Mouse (Mus musculus) bone marrow, adult 2 months (tissue): Measurements from ENCODE around the gene Abca7. TPM values are rescaled to one million over a fixed set of nuclear protein-coding genes. Genes with fewer than 3 reads are reported as not detected.
A peak's percentile ranks its signal among the peaks of the same experiment; 100 is the strongest.
"Not testable (repeated sequence)": the region's sequence is repeated elsewhere in the genome, so short reads cannot be mapped to it uniquely, and the experiment has no call there.

Experiments
- H3K27ac ChIP-seq: fragments of 200-500 bp; 2 replicates; pipeline ENCODE4 v1.5.1; 2012; ENCODE audit warnings: low read depth, mild to moderate bottlenecking, control low read depth, inconsistent platforms, low read length; ENCODE audit not compliant: control insufficient read depth, poor library complexity, insufficient read depth
- H3K4me1 ChIP-seq: fragments of 200-500 bp; 2 replicates; pipeline ENCODE4 v1.6.1; 2011; ENCODE audit warnings: low read length; ENCODE audit not compliant: control insufficient read depth, insufficient read depth
- H3K4me3 ChIP-seq: fragments of 200-500 bp; replicated peaks from 2 replicates; pipeline ENCODE3; 2011; ENCODE audit warnings: mild to moderate bottlenecking, low read depth, low read length, control low read depth; ENCODE audit not compliant: control insufficient read depth
- CTCF ChIP-seq: fragments of 200-500 bp; IDR thresholded peaks from 2 replicates; pipeline ENCODE4 v1.5.1; 2011; ENCODE audit warnings: low read length, control low read depth; ENCODE audit not compliant: control insufficient read depth, insufficient read depth
- POLR2A ChIP-seq: fragments of 200-500 bp; IDR thresholded peaks from 2 replicates; pipeline ENCODE4 v1.6.1; 2011; ENCODE audit warnings: low read depth, mild to moderate bottlenecking, control low read depth, low read length, borderline replicate concordance; ENCODE audit not compliant: control insufficient read depth
- WGBS: fragments of 180-500 bp; shearing (Covaris S2); methylation state at CpG from one replicate; pipeline ENCODE4 v1.1.7; 2018; 5-methylcytosine and 5-hydroxymethylcytosine counted together
- polyA plus RNA-seq: library from polyadenylated mRNA; stranded (reverse); fragments of >200 nt; gene quantifications from 2 replicates; pipeline ENCODE4 v1.2.4, GENCODE M21; 2011; ENCODE audit warnings: low replicate concordance; ENCODE audit not compliant: missing spikeins, insufficient read depth, insufficient read length

Abca7 gene
- polyA plus RNA-seq, 1 experiment: 96.9 TPM

DNA sequence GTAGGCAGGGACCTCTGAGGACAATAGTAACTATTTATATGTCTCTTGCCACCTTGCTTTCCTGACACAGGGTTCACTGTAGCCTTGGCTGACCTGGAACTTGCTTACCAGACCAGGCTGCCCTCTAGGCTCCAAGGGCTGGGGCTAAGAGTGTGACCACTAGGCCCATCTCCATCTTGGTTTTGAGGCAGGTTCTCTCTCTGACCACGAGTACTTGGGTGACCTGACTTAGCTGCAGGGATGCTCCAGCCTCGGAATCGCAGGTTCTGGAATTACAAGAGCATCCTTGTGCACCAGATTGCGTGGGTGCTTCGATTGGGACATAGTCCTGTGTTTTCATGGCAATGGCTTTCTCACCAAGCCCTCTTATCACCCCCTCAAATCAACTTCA is 56.1 kb downstream of the Abca7 start:
- H3K4me3 ChIP-seq: no peak overlapping the region
- H3K4me1 ChIP-seq: peaks cover 6% of the 10 kb centered on the region; the same call in 1 of the 2 replicates
- H3K27ac ChIP-seq: peak overlapping the region; percentile 91
- WGBS: 73% methylated on average over 5 of the region's 5 CpGs
- TF ChIP-seq POLR2A: no peak
- TF ChIP-seq CTCF: no peak

DNA sequence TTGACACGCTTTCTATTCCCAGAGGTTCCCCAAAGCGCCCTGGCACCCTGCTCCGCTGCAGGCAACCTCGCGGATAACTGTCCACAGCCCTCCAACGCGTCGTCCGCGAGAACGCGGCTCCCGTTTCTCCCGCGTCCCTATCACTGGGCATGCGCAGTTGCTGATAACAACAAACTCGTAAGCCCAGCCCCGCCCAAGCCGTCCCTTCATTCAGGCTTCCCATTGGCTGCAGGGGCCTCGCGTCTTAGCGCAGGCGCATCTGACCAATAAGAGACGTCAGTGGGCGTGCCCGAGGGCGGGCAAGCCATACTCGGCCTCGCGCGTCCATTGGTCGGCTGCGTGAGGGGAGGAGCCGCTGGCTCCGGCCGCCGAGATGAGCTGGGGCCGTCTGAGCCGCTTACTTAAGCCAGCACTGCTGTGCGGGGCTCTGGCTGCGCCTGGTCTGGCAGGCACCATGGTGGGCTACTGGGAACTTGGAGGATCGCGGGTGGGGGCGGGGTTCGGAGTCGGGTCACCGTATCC is 57.0 kb downstream of the Abca7 start:
- WGBS: under 1% methylated on average over 47 of the region's 47 CpGs
- TF ChIP-seq POLR2A: peak; percentile 92
- TF ChIP-seq CTCF: no peak
- Histone ChIP-seq H3K27ac (peak overlapping the region; percentile 97), H3K4me1 (peaks cover 6% of the 10 kb centered on the region; the same call in 1 of the 2 replicates), H3K4me3 (peak overlapping the region; percentile 84)

DNA sequence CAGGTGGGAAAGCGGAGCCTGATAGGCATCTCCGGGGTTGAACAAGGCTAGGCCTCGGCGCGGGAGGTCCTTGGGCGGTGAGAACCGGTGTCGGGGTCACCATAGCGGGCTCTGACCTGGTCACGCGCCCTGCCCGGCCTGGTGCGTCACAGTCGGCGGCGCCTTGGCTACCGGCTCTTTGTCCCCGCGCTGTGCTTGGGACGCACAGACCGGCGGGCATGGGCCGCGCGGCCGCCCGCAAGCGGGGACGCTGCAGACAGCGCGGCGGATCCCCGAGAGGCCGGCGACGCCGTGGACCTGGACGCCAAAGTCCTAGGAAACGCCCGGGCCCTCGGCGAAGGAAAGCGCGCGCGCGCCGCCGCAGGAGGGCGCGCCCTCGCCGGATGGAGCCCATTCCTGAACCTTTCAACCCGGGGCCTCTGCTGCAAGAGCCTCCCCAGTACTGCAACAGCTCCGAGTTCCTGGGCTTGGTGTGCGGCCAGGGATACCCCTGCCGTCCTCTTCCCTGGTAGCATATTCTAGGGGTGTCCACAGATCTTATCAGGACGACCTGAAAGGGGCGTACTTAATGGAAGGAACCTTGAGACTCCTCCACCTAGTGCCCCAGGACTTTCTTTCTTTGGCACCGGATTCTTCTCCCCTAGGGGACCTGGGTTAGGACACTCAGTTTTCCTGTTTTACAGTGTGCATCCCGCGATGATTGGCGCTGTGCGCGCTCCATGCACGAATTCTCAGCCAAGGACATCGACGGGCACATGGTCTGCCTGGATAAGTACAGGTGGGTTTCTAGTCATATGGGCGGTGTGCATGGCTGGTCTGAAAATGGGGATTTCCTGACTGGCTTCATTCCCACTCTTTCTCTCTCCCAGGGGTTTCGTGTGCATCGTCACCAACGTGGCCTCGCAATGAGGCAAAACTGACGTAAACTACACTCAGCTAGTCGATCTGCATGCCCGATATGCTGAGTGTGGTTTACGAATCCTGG is 57.8 kb downstream of the Abca7 start:
- TF ChIP-seq POLR2A (peak; percentile 24; the same call in 1 of the 2 replicates), CTCF (peak; percentile 35; the same call in 1 of the 2 replicates)
- WGBS: under 1% methylated on average over 77 of the region's 77 CpGs
- peak overlapping the region; percentile 84 for H3K4me3 ChIP-seq
- H3K27ac ChIP-seq: peak overlapping the region; percentile 97
- peaks cover 6% of the 10 kb centered on the region; the same call in 1 of the 2 replicates for H3K4me1 ChIP-seq

DNA sequence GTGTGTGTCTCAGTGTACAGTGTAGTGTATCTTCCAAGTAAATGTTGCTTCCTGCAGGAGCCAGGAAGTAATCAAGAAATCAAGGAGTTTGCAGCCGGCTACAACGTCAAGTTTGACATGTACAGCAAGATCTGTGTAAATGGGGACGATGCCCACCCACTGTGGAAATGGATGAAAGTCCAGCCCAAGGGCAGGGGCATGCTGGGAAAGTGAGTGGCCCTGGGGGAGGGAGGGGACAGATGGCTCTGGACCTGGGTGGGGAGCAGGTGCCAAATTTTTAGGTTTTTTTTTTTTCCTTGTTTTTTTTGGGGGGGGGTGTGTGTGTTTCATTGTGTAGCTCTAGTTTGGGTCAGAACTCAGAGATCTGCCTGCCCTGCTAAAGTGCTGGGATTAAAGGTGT is 58.6 kb downstream of the Abca7 start:
- not testable (repeated sequence) for H3K4me1 ChIP-seq, H3K27ac ChIP-seq
- H3K4me3 ChIP-seq: peak overlapping the region; percentile 84
- 6% methylated on average over 3 of the region's 3 CpGs for WGBS

DNA sequence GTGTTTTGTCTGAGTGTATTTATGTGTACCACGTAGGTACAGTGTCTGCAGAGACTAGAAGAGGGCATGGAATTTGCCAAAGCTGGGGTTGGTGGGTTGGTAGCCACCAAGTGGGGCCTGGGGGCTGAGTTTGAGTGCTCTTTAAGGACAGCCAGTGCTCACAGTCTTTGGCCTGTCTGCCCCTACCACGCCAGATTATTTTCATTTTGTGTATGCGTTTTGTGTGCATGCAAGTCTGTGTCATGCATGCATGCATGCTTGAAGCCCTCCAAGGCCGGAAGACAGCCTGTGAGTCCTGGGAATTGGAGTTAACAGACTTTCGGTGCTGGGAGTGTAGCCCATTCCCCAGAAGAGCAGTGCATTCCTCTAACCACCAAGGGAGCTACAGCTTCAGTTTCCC is 59.1 kb downstream of the Abca7 start:
- TF ChIP-seq POLR2A (no peak), CTCF (no peak)
- Histone ChIP-seq H3K4me3 (no peak overlapping the region), H3K27ac (no peak overlapping the region), H3K4me1 (peaks cover 6% of the 10 kb centered on the region; the same call in 1 of the 2 replicates)
- WGBS: 70% methylated on average over 5 of the region's 5 CpGs

DNA sequence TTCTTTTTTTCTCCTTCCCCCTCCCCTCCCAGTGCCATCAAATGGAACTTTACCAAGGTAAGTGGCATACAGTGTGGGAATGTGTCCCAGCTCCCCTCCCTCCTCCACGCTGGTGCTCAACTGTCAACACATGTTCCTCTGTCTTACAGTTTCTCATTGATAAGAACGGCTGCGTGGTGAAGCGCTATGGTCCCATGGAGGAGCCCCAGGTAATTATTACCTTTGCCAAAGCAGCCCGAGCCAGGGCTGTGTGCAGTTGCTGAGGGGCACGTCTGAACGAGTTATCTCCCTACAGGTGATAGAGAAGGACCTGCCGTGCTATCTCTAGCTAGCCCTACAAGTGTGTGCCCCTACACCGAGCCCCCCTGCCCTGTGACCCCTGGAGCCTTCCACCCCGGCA is 59.6 kb downstream of the Abca7 start:
- Histone ChIP-seq H3K27ac (no peak overlapping the region), H3K4me1 (peaks cover 6% of the 10 kb centered on the region; the same call in 1 of the 2 replicates), H3K4me3 (no peak overlapping the region)
- WGBS: 58% methylated on average over 9 of the region's 10 CpGs
- TF ChIP-seq POLR2A (no peak), CTCF (no peak)

DNA sequence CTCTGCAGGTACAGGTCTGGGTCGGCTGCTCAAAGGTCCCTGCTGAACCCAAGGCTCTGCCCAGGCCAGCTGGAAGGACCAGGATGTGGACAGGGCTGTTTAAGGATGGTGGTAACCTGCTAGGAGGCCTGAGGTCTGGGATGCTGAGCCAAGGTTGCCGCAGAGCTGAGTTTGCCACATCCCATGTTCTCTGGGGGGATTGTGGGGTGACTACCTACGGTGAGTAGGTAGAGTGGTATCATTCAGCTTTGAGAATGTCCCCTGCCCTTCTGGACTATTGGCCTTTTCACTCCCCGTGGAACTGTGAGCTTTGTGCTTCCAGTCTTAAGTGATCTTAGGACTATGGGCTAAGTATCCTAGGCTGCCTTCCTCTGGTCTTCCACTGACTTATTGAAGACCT is 60.2 kb downstream of the Abca7 start:
- peaks cover 5% of the 10 kb centered on the region; the same call in 1 of the 2 replicates for H3K4me1 ChIP-seq
- no peak overlapping the region for H3K4me3 ChIP-seq
- TF ChIP-seq POLR2A (no peak), CTCF (no peak)
- no peak overlapping the region; the same call in 1 of the 2 replicates for H3K27ac ChIP-seq
- WGBS: 84% methylated on average over 4 of the region's 4 CpGs

DNA sequence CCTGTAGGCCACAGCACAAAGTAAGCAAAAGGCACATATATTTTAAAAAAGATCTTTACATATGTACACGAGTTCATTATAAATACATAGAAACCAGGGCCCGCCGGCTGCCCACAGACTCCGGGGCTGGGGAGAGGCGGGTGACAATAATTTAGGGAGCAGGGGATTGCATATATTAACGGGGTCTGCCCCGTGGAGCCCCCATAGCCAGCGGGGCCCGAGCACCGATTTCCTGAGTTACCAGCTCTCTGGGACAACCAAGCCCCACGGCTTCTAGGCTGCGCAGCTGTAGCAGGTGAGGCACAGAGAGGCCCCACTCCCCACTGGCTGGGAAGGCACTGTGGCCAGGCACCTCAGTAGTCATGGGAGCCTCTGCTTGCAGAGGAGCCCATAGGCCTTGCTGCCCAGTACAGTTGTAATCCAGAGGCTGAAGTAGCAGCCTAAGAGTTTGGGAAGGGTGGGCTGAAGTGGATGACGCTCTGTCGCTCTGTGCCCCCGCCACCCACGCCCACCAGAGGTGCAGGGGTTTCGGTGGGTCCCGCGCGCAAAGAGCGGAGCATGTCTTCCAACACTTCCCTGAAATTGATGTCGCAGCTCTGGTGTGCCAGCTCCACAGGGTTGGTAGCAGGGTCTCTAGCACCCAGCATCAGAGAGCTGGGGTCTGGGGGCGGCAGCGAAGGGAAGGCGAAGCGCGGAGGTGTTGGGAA is 60.8 kb downstream of the Abca7 start:
- TF ChIP-seq CTCF (no peak), POLR2A (peak; percentile 15; the same call in 1 of the 2 replicates)
- no peak overlapping the region for H3K4me3 ChIP-seq
- peaks cover 5% of the 10 kb centered on the region; the same call in 1 of the 2 replicates for H3K4me1 ChIP-seq
- 92% methylated on average over 27 of the region's 27 CpGs for WGBS
- no peak overlapping the region for H3K27ac ChIP-seq
